Mouse (Mus musculus): Measurements from ENCODE around the gene Ccdc34.

GRCm38 (mm10) chr2:110042861-110043760 lies 25.5 kb downstream of the Ccdc34 start:
- TF ChIP-seq CEBPB (IDR thresholded peaks at IDR 0.05; ENCODE audit: insufficient read depth, poor library complexity, severe bottlenecking): no peak
- no peak for TF ChIP-seq POLR2A (IDR thresholded peaks at IDR 0.05; ENCODE audit: insufficient read length, low read depth)
- no peak for TF ChIP-seq TCF12 (IDR thresholded peaks at IDR 0.05; ENCODE audit: insufficient read depth, poor library complexity, severe bottlenecking)
- TF ChIP-seq USF1 (IDR thresholded peaks at IDR 0.05; ENCODE audit: low read depth): peak; percentile 3

Measured in myocyte (in vitro differentiated cells).